Mouse (Mus musculus): ENCODE results near the gene Sash1. TPM values are rescaled to one million over a fixed set of nuclear protein-coding genes. Genes with fewer than 3 reads are reported as not detected.

Gene Sash1
- total and polyA plus RNA-seq, 2 experiments from 2014 or later = 5.0 to 47.4 TPM

- Histone ChIP-seq H3K27ac (ENCODE audit: low read depth, low read length) (no peak overlapping the region), H3K9me3 (ENCODE audit: low read length) (no peaks in the 10 kb centered on the region), H3K4me2 (ENCODE audit: low read depth, low read length, poor library complexity, severe bottlenecking) (no peak overlapping the region), H3K4me3 (ENCODE audit: low read depth, low read length) (no peak overlapping the region), H3K9ac (replicated peaks; ENCODE audit: low read length, poor library complexity, severe bottlenecking) (no peak overlapping the region), H3K4me1 (ENCODE audit: insufficient read depth, low read length) (no peaks in the 10 kb centered on the region), H3K36me3 (ENCODE audit: insufficient read depth, low read length) (no peaks in the 10 kb centered on the region), H3K27me3 (ENCODE audit: insufficient read depth, low read length) (no peaks in the 10 kb centered on the region)
- TF ChIP-seq CTCF (IDR thresholded peaks at IDR 0.05) = peak; percentile 93
- no peak for ATAC-seq (ENCODE audit: low FRiP score)
- peak; percentile 81 for DNase-seq (ENCODE audit: low spot score)
- 45% methylated on average over 5 of the region's 5 CpGs for WGBS
These were observed 93.5 kb downstream of the Sash1 start for GRCm38 (mm10) chr10:8792412-8792811.

GRCm38 (mm10) chr10:8789096-8789495 lies 96.8 kb downstream of the Sash1 start:
- Histone ChIP-seq H3K9ac (replicated peaks; ENCODE audit: low read length, poor library complexity, severe bottlenecking) (no peak overlapping the region), H3K36me3 (ENCODE audit: insufficient read depth, low read length) (no peaks in the 10 kb centered on the region), H3K27me3 (ENCODE audit: insufficient read depth, low read length) (no peaks in the 10 kb centered on the region), H3K4me1 (ENCODE audit: insufficient read depth, low read length) (no peaks in the 10 kb centered on the region), H3K27ac (ENCODE audit: low read depth, low read length) (no peak overlapping the region), H3K4me3 (ENCODE audit: low read depth, low read length) (no peak overlapping the region), H3K9me3 (ENCODE audit: low read length) (no peaks in the 10 kb centered on the region), H3K4me2 (ENCODE audit: low read depth, low read length, poor library complexity, severe bottlenecking) (no peak overlapping the region)
- no peak for TF ChIP-seq CTCF (IDR thresholded peaks at IDR 0.05)
- WGBS = 97% methylated on average over 6 of the region's 6 CpGs
- DNase-seq (ENCODE audit: low spot score) (no peak), ATAC-seq (ENCODE audit: low FRiP score) (no peak)

GRCm38 (mm10) chr10:8787221-8787620 lies 98.6 kb downstream of the Sash1 start:
- H3K27me3 ChIP-seq (ENCODE audit: insufficient read depth, low read length) = no peaks in the 10 kb centered on the region
- no peak overlapping the region for H3K9ac ChIP-seq (replicated peaks; ENCODE audit: low read length, poor library complexity, severe bottlenecking)
- DNase-seq (ENCODE audit: low spot score) = no peak
- H3K4me3 ChIP-seq (ENCODE audit: low read depth, low read length) = no peak overlapping the region
- H3K4me2 ChIP-seq (ENCODE audit: low read depth, low read length, poor library complexity, severe bottlenecking) = no peak overlapping the region
- no peaks in the 10 kb centered on the region for H3K4me1 ChIP-seq (ENCODE audit: insufficient read depth, low read length)
- H3K9me3 ChIP-seq (ENCODE audit: low read length) = no peaks in the 10 kb centered on the region
- H3K27ac ChIP-seq (ENCODE audit: low read depth, low read length) = no peak overlapping the region
- H3K36me3 ChIP-seq (ENCODE audit: insufficient read depth, low read length) = no peaks in the 10 kb centered on the region
- 81% methylated on average over 2 of the region's 2 CpGs for WGBS
- no peak for TF ChIP-seq CTCF (IDR thresholded peaks at IDR 0.05)
- ATAC-seq (ENCODE audit: low FRiP score) = no peak

- no peaks in the 10 kb centered on the region for H3K9me3 ChIP-seq (ENCODE audit: low read length)
- H3K4me2 ChIP-seq (ENCODE audit: low read depth, low read length, poor library complexity, severe bottlenecking) = no peak overlapping the region
- DNase-seq (ENCODE audit: low spot score) (no peak), ATAC-seq (ENCODE audit: low FRiP score) (no peak)
- H3K4me1 ChIP-seq (ENCODE audit: insufficient read depth, low read length) = no peaks in the 10 kb centered on the region
- no peaks in the 10 kb centered on the region for H3K36me3 ChIP-seq (ENCODE audit: insufficient read depth, low read length)
- no peak overlapping the region for H3K4me3 ChIP-seq (ENCODE audit: low read depth, low read length)
- 44% methylated on average over 11 of the region's 11 CpGs for WGBS
- no peak overlapping the region for H3K27ac ChIP-seq (ENCODE audit: low read depth, low read length)
- no peaks in the 10 kb centered on the region for H3K27me3 ChIP-seq (ENCODE audit: insufficient read depth, low read length)
- TF ChIP-seq CTCF (IDR thresholded peaks at IDR 0.05) = no peak
- H3K9ac ChIP-seq (replicated peaks; ENCODE audit: low read length, poor library complexity, severe bottlenecking) = no peak overlapping the region
These were observed 100.3 kb downstream of the Sash1 start for GRCm38 (mm10) chr10:8785451-8786145.

- no peak for TF ChIP-seq CTCF (IDR thresholded peaks at IDR 0.05)
- no peaks in the 10 kb centered on the region for H3K36me3 ChIP-seq (ENCODE audit: insufficient read depth, low read length)
- H3K27ac ChIP-seq (ENCODE audit: low read depth, low read length) = no peak overlapping the region
- H3K9ac ChIP-seq (replicated peaks; ENCODE audit: low read length, poor library complexity, severe bottlenecking) = no peak overlapping the region
- H3K4me3 ChIP-seq (ENCODE audit: low read depth, low read length) = no peak overlapping the region
- no peak overlapping the region for H3K4me2 ChIP-seq (ENCODE audit: low read depth, low read length, poor library complexity, severe bottlenecking)
- H3K9me3 ChIP-seq (ENCODE audit: low read length) = no peaks in the 10 kb centered on the region
- no peak for ATAC-seq (ENCODE audit: low FRiP score)
- no peaks in the 10 kb centered on the region for H3K27me3 ChIP-seq (ENCODE audit: insufficient read depth, low read length)
- no peak for DNase-seq (ENCODE audit: low spot score)
- WGBS = 82% methylated on average over 10 of the region's 10 CpGs
- no peaks in the 10 kb centered on the region for H3K4me1 ChIP-seq (ENCODE audit: insufficient read depth, low read length)
These were observed 103.9 kb downstream of the Sash1 start for GRCm38 (mm10) chr10:8781876-8782372.

GRCm38 (mm10) chr10:8779842-8780241 lies 106.0 kb downstream of the Sash1 start:
- DNase-seq (ENCODE audit: low spot score) = no peak
- no peak for TF ChIP-seq CTCF (IDR thresholded peaks at IDR 0.05)
- Histone ChIP-seq H3K36me3 (ENCODE audit: insufficient read depth, low read length) (no peaks in the 10 kb centered on the region), H3K4me2 (ENCODE audit: low read depth, low read length, poor library complexity, severe bottlenecking) (no peak overlapping the region), H3K27ac (ENCODE audit: low read depth, low read length) (no peak overlapping the region), H3K4me1 (ENCODE audit: insufficient read depth, low read length) (no peaks in the 10 kb centered on the region), H3K9ac (replicated peaks; ENCODE audit: low read length, poor library complexity, severe bottlenecking) (no peak overlapping the region), H3K4me3 (ENCODE audit: low read depth, low read length) (no peak overlapping the region), H3K9me3 (ENCODE audit: low read length) (no peaks in the 10 kb centered on the region), H3K27me3 (ENCODE audit: insufficient read depth, low read length) (no peaks in the 10 kb centered on the region)
- ATAC-seq (ENCODE audit: low FRiP score) = no peak
- 94% methylated on average over 4 of the region's 4 CpGs for WGBS
